Mouse (Mus musculus): ENCODE measurements around the gene Elovl6. TPM values are rescaled to one million over a fixed set of nuclear protein-coding genes. Genes with fewer than 3 reads are reported as not detected.

Elovl6 gene
- total RNA-seq, 2 experiments from 2014 or later = 0.56 to 0.79 TPM

DNA sequence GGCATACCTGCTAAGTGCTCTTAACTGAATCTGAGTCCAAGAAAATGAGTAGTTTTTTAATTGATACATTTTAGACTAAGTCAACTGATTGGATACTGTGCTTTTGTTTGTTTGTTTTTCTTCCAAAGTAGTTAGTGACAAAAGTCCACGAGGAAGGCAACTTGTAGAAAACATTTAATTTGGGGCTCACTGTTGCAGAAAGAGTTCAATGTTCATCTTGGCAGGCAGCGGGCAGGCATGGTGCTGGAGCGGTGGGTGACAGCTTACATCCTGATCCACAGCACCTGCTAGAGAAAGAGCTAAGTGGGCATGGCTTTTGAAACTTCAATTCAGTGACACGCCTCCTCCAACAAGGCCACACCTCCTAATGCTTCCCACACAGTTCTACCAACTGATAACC, 31.7 kb downstream of the Elovl6 start:
- no peak for DNase-seq
- intact Hi-C loops (cut with DNase I) = no loop called here

DNA sequence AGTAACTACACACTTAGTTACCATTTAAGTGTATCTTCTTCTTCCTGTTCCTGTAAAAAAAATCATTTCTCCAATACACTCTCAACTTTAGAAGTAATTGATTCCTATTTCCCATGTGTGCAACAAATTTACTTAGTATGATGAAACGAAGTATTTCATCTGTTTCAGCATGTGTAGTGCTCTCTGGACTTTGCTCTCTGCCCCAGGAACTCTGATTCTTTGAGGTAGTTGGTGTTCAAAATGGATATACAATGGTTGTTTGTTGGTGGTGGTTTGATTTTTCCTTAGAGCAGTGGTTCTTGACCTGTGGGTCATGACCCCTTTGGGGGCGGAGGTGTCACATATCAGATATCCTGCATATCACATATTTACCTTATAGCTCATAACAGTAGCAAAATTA, 32.7 kb downstream of the Elovl6 start:
- DNase-seq = no peak
- intact Hi-C loops (cut with DNase I) = no loop called here

DNA sequence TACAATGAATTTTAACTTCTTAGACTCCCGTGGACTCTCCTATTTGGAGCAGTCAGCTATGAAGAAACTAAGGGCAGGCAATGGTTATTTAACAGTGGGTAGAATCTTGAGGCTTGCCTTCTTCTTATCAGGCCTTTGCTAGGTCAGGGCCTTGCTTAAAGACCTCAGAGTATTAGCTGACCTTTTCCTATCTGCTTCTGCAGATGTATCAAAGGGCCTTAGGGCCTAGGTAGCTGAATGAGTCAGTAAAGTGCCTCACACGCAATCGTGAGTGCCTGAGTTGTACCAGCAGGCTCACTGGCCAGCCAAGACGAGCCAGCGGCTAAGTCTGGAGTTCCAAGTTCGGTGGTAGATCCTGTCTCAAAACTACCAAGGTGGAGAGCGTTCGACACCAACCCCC, 33.3 kb downstream of the Elovl6 start:
- no peak for DNase-seq
- intact Hi-C loops (cut with DNase I) = no loop called here

DNA sequence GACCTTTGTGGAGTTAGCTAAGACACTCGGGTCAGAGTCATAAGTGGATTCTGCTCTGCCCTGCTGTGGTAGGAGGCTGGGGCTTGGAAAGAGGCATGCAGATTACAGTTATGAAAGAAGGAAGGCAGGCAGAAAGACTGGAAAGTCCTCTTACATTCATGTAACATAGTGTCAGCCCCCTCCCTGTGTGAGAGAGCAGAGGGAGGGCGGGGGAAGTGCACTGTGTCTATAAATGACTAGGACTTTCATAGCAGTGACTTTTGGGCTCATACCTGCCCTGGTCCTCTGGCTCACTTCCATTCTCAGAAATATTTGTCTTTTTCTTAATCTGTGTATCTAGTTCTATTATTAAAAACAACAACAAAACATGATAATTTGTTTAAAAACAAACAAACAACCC, 33.9 kb downstream of the Elovl6 start:
- no peak for DNase-seq

DNA sequence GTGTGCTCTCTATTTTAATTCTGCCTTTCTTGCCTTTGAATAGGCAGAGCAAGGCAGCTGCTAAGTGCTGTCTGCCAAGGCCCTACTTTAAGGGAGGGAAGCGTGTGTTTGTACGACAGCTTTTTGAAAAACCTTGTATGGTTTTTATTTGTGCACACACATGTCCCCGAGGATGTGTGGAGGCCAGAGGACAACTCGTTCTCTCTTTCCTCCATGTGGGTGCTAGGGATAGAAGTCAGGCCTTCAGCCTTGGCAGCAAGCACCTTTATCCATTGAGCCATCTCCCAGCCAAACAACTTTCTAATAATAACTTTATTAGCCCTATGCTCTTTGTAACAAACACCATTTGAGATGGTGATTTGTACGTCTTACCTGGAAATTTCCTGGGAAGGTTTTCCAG, 34.7 kb downstream of the Elovl6 start:
- no peak for DNase-seq

More for the DNA sequence above, 33.9 kb downstream of the Elovl6 start:
- intact Hi-C loops (cut with DNase I) = no loop called here

DNA sequence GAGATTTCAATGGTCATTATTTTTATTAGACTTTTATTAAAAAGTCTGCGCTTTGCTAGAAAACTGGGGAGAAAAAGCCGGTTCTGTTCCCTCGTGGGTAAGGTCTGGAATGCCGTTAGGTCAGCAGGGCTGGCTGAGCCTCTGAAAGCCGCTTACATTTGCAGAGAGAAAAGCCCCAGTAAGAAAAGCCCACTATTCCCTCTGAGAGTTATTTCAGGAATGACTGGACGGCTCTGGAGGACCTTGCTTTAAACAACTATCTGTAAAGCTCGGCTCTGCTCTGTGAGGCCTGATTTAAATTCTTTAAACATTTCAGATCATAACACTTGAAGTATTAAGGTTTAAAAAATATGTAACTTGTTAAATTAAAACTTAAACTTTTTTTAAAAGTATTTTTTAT, 36.4 kb downstream of the Elovl6 start:
- intact Hi-C loops (cut with DNase I) = no loop called here
- no peak for DNase-seq

More for the DNA sequence above, 34.7 kb downstream of the Elovl6 start:
- intact Hi-C loops (cut with DNase I) = no loop called here

DNA sequence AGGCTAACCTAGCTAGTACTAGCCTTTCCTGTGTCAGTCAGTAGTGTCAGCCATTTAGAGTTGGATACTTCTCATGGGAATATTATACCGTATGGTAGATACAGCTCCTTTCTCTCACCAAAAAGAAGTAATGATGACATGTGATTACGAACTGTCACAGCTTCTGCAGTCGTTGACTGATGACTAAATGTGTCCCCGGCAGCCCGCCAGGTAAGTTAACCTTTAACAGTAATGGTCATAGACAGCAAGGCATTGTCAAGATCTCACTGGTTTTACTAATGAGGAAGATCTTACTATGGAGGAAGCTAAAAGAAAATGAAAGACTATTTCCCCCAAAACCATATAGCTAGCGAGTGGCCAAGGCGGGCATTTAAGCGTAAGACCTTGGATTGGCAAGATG, 38.8 kb downstream of the Elovl6 start:
- DNase-seq = no peak
- intact Hi-C loops (cut with DNase I) = no loop called here

DNA sequence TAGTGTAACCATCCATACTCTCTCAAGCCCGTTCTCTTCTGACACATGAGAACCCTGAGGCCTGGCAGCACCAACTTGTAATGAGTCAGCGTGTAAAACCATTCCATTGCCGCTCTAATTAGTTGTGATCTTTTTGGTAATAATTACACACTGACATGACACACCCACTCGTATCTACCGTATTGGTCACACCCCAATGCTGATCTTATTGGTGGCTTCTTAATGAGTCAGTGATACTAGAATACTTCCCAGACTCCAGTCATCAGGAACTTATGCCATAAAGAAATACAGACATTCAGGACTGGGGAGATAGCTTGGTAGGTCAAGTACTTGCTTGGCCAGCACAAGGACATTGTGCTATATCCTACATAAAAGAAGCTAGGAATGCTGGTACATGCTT, 39.5 kb downstream of the Elovl6 start:
- intact Hi-C loops (cut with DNase I) = no loop called here
- no peak for DNase-seq

DNA sequence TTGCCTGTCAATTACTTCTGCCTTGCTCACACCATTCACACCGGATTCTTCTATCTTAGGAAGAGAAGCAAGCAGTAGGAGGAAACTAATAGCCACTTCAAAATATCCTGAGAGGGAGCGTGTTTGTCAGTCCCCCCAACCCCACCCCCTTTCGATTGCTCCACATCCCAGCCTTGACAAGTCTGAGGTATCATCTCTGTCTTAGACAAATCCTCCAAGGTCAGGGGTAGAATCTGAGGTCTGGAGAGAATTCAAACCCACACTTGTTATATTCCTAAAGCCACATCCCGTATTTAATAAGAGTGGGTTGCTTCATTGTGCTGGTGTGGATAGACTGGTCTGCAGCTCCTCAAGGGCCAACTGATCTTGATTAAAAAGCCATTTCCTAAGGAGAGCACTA, 40.8 kb downstream of the Elovl6 start:
- intact Hi-C loops (cut with DNase I) = no loop called here
- no peak for DNase-seq

DNA sequence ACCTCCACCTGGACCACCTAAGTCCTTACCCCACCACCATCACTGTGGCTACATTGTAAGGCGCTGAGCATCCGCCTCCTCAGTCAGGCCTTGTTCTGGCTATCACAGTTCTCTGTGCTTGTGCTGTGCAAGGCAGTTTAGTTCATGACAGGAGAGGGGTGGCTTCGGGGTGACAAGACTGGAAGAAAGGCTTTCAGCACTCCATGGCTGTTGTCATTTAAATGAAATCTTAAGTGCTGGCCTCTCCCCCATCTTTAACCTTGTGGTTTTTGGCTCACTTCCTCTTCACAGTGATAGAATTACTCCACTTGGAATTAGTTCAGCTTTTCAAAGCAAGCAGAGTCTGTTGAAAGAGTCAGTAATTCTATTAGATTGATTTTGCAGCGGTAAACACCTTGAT, 41.5 kb downstream of the Elovl6 start:
- intact Hi-C loops (cut with DNase I) = no loop called here

DNA sequence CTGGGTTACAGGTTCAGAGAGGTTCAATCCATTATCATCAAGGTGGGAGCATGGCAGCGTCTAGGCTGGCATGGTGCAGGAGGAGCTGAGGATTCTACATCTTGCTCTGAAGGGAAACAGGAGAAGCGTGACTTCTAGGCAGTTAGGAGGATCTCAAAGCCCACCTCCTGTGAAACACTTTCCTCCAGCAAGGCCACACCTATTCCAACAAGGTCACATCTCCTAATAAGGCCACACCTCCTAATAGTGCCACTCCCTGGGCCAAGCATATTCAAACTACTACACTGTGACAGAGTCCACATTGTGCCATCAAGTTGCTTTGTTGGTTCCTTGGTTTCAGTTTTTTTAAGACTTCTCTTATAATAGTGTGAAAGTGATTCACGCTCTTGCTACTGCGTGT, 42.9 kb downstream of the Elovl6 start:
- intact Hi-C loops (cut with DNase I) = no loop called here
- DNase-seq = no peak

More for the DNA sequence above, 41.5 kb downstream of the Elovl6 start:
- DNase-seq = no peak

DNA sequence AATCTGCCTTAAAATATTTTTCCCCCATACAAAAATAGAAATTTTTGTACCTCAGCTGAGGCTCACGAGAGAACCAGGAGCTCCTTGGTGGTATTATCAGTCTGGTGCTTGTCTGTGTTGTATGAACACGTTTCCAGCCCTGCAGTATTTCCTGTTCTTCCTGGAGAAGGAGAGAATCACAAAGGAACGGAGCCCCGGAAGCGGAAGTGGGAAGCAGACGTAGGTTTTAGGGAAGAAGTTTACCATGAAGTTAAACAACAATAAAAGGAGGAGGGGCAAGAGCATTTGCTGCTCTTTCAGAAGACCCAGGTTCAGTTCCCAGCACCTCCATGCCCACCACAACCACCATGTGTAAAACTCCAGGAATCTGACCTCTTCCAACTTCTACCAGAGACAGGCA, 44.4 kb downstream of the Elovl6 start:
- intact Hi-C loops (cut with DNase I) = no loop called here
- no peak for DNase-seq

DNA sequence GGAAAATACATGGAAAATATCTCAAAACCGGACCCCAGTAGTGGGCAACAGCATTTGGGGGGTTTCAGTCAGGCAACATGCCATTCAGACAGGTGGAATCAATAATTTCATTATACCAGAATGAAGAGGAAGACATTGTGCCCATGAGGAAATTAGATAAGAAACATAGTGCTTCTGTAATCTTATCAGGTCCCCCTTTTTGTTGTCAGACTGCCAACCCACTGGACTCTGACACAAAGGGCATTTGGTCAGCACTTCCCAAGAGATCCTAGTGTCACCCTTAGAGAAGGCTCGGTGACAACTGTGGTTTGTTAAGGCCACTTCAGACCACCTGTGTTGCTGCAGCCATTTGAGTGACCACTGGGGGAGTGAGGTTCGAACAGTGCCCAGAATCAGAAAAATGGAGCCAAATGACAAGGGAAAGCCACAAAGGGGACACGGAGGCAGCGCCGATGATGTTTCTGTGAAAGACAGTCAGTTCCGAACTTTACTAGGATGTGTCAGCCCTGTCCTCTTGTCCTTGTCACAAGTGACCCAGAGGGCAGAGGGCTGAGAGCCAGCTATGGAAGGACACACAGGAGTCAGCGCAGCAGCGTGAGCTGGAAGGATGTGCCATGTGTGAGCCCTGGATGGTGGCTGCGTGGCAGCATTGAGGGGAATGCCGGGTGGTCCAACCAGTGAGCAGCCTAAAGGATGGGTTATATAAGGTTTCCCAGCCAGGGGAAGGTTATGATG, 46.8 kb downstream of the Elovl6 start:
- no peak for DNase-seq
- intact Hi-C loops (cut with DNase I) = no loop called here

DNA sequence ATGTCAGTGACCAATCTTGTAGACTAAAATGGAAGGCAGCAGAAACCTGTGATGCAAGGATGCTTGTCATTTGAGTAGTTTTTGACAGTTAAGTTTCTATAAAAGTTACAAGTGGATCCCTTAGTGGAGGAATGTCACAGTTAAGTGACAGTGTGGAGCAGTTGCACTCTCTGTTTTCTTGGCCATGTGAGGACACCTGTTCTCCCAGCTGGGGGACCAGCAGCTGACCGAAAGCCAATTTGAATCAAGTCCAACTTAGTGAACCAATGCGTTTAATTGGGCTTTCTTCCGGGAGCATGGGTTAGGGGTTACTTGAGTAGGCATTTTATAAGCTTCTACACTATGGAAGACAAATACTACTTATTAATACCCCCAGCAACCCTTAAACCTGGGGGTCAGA, 48.9 kb downstream of the Elovl6 start:
- intact Hi-C loops (cut with DNase I) = no loop called here
- DNase-seq = no peak

DNA sequence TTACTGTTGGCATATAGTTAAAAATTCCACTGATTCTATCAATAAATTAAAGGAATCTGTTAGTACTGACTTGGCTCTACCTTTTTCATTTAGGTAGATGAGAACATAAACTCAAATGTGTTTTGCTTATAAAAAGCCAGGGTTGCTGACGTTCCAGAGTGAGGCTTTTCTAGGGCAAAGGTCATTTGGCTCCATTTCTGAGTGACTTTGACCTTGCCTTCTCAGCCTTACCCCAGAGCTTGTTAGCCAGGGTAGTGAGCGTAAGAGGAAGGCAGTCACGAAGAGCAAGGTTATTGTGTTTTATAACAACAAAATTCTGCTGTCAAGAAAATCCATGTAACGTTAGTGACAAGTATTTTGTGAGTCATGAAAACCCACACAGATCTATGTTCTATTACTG, 50.3 kb downstream of the Elovl6 start:
- DNase-seq = no peak

DNA sequence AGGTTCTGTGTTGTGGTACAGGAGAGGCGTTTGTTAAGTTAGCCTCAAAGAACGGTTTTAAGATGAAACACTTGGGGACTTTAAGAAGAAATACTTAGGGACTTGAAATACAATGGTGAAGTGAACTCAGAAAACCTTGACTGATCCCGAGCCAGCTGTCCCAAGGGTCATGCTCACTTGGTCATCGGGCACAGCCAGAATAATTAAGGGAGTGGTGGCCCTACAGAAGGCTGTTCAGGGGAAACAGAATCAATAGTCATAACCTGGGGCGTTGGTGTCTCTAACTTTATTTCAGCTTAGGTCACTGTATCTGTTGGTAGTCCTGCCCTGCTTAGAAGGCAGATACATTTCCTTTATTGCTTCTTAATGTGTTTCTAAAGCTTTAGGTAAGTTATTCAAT, 51.1 kb downstream of the Elovl6 start:
- DNase-seq = no peak
- intact Hi-C loops (cut with DNase I) = no loop called here

More for the DNA sequence above, 50.3 kb downstream of the Elovl6 start:
- intact Hi-C loops (cut with DNase I) = no loop called here

DNA sequence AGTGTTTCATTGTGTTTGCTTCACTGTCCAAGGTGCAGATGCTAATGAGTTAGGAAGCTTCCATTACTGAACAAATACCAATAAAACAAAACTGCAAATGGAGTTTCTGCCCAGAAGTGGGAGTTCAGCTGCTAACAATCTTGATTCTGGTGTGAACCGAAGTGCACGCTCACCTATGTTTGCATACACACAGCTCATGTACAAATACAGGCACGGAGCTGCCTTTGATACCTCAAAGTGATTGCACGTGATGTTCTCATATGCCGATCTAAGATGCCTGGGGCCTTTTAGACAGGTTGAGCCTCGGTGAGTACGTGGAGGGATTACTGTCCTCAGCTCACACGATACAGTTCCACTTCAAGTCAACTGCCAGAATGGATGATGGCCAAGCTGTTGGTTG, 55.8 kb downstream of the Elovl6 start:
- intact Hi-C loops (cut with DNase I) = no loop called here

DNA sequence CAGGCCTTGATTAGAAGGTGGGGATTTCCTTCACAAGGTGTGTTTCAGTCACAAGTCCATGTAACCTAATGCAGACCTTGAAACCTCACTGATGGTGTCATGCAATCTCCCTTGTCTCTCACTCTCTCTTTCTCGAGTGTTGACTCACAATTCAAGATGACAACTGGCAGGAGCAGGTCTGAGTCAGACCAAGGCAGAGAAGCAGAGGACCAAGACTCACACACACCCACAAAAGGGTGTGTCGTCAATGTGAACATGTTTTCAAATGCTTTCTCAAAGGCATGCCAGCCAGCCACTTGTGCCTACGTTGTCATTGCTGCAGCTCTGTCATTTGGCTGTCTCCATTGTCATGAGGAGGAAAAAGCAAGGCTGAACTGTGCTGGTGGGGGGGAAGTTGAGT, 56.6 kb downstream of the Elovl6 start:
- no peak for DNase-seq
- intact Hi-C loops (cut with DNase I) = no loop called here

More for the DNA sequence above, 55.8 kb downstream of the Elovl6 start:
- DNase-seq = no peak

DNA sequence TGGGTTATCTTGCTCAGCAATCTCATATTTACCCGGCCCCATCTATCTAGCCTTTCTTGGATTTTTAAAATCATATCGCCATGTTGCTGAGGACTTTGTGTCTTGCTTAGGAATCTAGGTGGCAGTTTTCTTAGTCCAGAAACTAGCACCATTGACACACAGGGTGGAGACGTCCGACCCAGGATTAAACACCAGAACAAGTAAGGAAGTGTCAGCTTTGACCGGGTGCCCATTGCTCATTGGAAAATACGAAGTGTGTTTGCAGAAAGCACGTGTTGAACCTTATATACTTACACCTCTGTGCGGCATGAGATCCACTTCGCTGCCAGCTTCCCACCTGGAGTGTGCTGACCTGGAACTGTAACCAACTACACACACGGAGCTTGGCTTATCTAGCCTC, 57.5 kb downstream of the Elovl6 start:
- intact Hi-C loops (cut with DNase I) = no loop called here
- no peak for DNase-seq

DNA sequence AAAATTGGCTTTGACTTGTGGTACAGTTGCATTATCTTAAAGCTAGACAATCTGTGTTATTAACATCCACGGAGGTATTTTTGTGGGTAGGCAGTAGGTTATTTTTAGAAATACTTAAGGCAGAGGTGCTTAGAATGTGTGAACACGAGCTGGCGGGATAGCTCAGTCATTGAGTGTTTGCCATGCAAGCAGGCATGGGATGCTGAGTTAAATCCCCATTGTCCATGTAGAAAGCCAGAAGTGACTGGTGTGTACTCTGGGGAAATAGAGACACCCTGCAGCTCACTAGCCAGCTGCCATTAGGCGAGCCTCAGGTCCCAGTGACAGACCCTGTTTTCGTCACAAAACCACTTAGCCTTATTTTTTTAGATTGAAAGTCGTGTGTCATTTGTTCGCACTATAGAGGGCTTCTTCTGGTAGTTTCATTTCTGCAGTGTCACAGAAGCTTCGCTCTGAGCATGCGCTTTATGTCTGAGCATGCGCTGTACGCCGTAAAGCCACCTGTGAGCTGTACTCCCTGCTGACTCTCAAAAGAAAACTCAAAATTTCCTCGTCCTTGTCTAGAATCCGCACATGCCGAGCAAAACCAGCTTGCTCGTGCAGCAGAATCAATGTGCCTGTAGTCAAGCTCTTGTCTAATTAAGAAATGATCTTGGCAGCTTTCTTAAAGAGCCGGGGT, 58.5 kb downstream of the Elovl6 start:
- intact Hi-C loops (cut with DNase I) = no loop called here

DNA sequence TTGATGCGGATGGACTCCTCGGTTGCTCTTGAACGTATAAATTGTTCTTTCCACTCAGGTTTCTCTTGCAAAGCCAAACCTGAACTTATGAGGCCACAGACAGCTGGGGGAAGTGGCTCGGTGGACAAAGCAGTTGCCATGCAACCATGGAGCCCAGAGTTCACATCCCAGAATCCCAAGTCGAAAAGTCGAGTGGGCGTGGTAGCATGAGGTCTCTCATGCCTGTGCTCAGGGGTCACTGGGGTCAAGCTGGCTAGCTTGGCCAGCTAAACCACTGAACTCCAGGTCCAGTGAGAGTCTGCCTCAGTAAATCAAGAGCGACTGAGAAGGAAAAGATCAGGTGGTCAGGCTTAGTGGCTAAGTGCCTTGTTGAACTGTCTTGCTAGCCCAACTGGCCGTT, 59.1 kb downstream of the Elovl6 start:
- no peak for DNase-seq
- intact Hi-C loops (cut with DNase I) = no loop called here

More for the DNA sequence above, 58.5 kb downstream of the Elovl6 start:
- no peak for DNase-seq

DNA sequence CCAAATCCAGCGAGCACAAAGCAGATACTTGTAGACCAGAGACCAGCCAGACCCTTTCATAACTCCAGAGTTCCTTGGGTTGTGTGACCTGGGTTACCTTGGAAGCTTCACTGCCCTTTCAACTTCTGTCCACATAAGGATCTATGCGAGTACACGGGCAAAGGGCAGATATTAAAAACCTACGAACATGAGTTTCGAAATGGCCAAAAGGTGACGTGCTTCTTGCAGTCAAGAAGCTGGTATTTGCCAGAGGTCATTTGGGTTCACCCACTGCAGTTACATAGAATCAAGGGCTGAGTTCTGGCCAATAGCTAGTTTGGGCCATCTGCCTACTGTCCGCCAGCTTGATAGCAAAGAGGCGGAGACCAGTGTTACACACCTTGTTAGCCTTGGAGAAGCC, 59.6 kb downstream of the Elovl6 start:
- intact Hi-C loops (cut with DNase I) = no loop called here
- no peak for DNase-seq

Measured in gastrocnemius, postnatal 36 days (tissue).